Mouse (Mus musculus): ENCODE measurements around the gene Cap2. TPM values are rescaled to one million over a fixed set of nuclear protein-coding genes. Genes with fewer than 3 reads are reported as not detected.

Cap2 gene
- polyA plus RNA-seq, 1 experiment: not detected

- no peak overlapping the region for H3K4me3 ChIP-seq (ENCODE audit: insufficient read depth, low read length)
- TF ChIP-seq CTCF (IDR thresholded peaks at IDR 0.05; ENCODE audit: low read depth, low read length) (no peak), POLR2A (IDR thresholded peaks at IDR 0.05; ENCODE audit: borderline replicate concordance, low read depth, low read length) (no peak)
- H3K4me1 ChIP-seq (ENCODE audit: control insufficient read depth, insufficient read depth, low read length): no peaks in the 10 kb centered on the region
- H3K27ac ChIP-seq (ENCODE audit: insufficient read depth, low read depth, low read length): no peak overlapping the region
Observed at GRCm38 (mm10) chr13:46548600-46549179, 47.0 kb downstream of the Cap2 start.

- Histone ChIP-seq H3K4me3 (ENCODE audit: insufficient read depth, low read length) (no peak overlapping the region), H3K27ac (ENCODE audit: insufficient read depth, low read depth, low read length) (no peak overlapping the region), H3K4me1 (ENCODE audit: control insufficient read depth, insufficient read depth, low read length) (no peaks in the 10 kb centered on the region)
- TF ChIP-seq POLR2A (IDR thresholded peaks at IDR 0.05; ENCODE audit: borderline replicate concordance, low read depth, low read length): no peak
- TF ChIP-seq CTCF (IDR thresholded peaks at IDR 0.05; ENCODE audit: low read depth, low read length): no peak
Observed at GRCm38 (mm10) chr13:46550627-46551026, 49.0 kb downstream of the Cap2 start.

DNA sequence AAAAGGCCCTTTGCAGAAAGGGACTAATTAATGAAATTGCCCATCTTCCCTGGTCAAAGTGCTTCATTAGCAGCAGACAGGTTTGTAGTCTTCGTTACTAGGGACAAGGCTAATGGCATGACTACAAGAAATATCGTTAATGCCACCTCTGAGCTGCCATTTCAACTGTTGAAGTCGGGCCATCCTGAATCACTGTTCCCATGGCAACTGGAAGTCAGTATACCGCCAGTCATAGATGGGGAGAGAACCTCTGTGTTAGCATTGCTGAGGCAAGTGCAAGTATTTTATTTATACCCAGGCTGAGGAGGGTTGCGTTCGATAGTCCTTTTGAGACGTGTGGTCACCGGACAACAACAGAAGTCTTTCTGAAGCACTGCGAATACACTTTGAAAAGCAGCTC lies 53.1 kb downstream of the Cap2 start:
- no peak overlapping the region for H3K27ac ChIP-seq (ENCODE audit: insufficient read depth, low read depth, low read length)
- H3K4me3 ChIP-seq (ENCODE audit: insufficient read depth, low read length): no peak overlapping the region
- TF ChIP-seq CTCF (IDR thresholded peaks at IDR 0.05; ENCODE audit: low read depth, low read length) (no peak), POLR2A (IDR thresholded peaks at IDR 0.05; ENCODE audit: borderline replicate concordance, low read depth, low read length) (no peak)
- no peaks in the 10 kb centered on the region for H3K4me1 ChIP-seq (ENCODE audit: control insufficient read depth, insufficient read depth, low read length)

DNA sequence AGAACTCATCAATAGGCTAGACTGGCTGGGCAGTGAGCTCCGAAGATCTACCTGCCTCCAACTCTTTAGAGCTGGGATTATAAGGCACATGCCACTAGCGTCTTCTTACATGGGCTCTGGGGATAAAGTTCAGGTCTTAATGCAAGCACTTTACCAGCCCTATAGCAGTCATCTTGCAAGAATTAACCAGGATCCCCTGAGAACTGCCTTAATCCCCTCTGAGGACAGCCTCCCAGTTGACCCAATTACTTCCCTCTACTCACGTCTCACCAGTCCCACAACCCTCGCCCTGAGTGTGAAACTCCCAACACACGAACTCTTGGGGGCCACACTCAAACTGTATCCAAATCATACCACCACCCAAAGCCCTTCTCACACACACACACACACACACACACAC lies 64.3 kb downstream of the Cap2 start:
- H3K27ac ChIP-seq (ENCODE audit: insufficient read depth, low read depth, low read length): no peak overlapping the region

GRCm38 (mm10) chr13:46569469-46569868 lies 67.8 kb downstream of the Cap2 start:
- Histone ChIP-seq H3K4me3 (ENCODE audit: insufficient read depth, low read length) (no peak overlapping the region), H3K4me1 (ENCODE audit: control insufficient read depth, insufficient read depth, low read length) (no peaks in the 10 kb centered on the region), H3K27ac (ENCODE audit: insufficient read depth, low read depth, low read length) (no peak overlapping the region)
- TF ChIP-seq CTCF (IDR thresholded peaks at IDR 0.05; ENCODE audit: low read depth, low read length): no peak
- TF ChIP-seq POLR2A (IDR thresholded peaks at IDR 0.05; ENCODE audit: borderline replicate concordance, low read depth, low read length): no peak

More for the DNA sequence above, 64.3 kb downstream of the Cap2 start:
- Histone ChIP-seq H3K4me1 (ENCODE audit: control insufficient read depth, insufficient read depth, low read length) (no peaks in the 10 kb centered on the region), H3K4me3 (ENCODE audit: insufficient read depth, low read length) (no peak overlapping the region)
- no peak for TF ChIP-seq POLR2A (IDR thresholded peaks at IDR 0.05; ENCODE audit: borderline replicate concordance, low read depth, low read length)
- no peak for TF ChIP-seq CTCF (IDR thresholded peaks at IDR 0.05; ENCODE audit: low read depth, low read length)

- Histone ChIP-seq H3K27ac (ENCODE audit: insufficient read depth, low read depth, low read length) (no peak overlapping the region), H3K4me1 (ENCODE audit: control insufficient read depth, insufficient read depth, low read length) (no peaks in the 10 kb centered on the region), H3K4me3 (ENCODE audit: insufficient read depth, low read length) (no peak overlapping the region)
- TF ChIP-seq CTCF (IDR thresholded peaks at IDR 0.05; ENCODE audit: low read depth, low read length): no peak
- TF ChIP-seq POLR2A (IDR thresholded peaks at IDR 0.05; ENCODE audit: borderline replicate concordance, low read depth, low read length): no peak
Observed at GRCm38 (mm10) chr13:46571141-46571592, 69.5 kb downstream of the Cap2 start.

DNA sequence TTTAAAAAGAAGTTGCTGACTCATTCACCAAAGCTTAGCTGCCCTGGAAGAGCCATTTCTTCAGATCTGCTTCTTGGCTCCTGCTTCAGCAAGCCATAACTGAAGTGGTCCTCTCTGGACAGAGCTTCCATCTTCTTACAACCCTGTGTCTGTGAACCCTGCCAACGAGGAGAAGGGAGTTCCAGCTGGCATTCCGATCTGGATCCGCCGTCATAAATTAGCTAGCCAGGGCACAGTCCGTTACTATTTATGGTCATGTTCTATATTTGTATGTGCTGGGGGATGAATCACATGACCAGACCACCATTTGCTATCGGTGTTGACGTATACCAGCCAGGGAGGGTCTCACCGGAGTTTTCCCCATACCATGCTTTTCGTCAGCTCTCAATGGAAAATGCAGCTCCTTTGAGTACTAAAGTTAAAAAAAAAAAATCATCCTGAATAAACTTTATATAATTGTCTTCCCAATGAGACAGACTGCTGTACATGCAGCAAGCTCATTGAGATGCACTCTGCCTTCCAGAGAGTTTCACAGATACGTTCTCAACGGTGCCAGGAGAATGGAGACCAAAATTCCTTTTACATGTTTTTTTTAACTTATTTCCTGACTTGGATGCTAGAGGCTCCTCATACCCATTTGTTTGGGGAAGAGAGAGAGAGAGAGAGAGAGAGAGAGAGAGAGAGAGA lies 70.5 kb downstream of the Cap2 start:
- Histone ChIP-seq H3K27ac (ENCODE audit: insufficient read depth, low read depth, low read length) (no peak overlapping the region), H3K4me3 (ENCODE audit: insufficient read depth, low read length) (no peak overlapping the region), H3K4me1 (ENCODE audit: control insufficient read depth, insufficient read depth, low read length) (no peaks in the 10 kb centered on the region)
- TF ChIP-seq CTCF (IDR thresholded peaks at IDR 0.05; ENCODE audit: low read depth, low read length) (no peak), POLR2A (IDR thresholded peaks at IDR 0.05; ENCODE audit: borderline replicate concordance, low read depth, low read length) (no peak)

GRCm38 (mm10) chr13:46572648-46573163 lies 71.1 kb downstream of the Cap2 start:
- H3K27ac ChIP-seq (ENCODE audit: insufficient read depth, low read depth, low read length): no peak overlapping the region
- TF ChIP-seq CTCF (IDR thresholded peaks at IDR 0.05; ENCODE audit: low read depth, low read length): no peak
- no peak for TF ChIP-seq POLR2A (IDR thresholded peaks at IDR 0.05; ENCODE audit: borderline replicate concordance, low read depth, low read length)
- no peak overlapping the region for H3K4me3 ChIP-seq (ENCODE audit: insufficient read depth, low read length)
- no peaks in the 10 kb centered on the region for H3K4me1 ChIP-seq (ENCODE audit: control insufficient read depth, insufficient read depth, low read length)

DNA sequence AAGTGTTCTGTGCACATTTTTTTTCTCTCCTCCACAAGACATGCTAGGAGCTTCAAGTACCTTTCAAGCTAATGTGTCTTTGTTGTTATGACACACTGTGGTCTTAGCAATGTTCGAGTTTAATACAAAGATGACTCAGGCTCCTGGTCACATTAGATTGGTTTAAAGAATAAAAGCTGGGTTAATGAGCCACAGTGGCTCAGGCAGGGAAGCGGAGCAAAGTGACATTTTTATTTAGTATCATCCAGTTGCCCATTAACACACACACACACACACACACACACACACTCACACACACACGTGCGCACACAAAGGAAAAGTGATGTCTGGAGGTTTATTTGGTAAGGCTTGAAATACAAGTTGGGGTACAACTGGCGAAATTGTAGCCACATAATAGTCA lies 72.6 kb downstream of the Cap2 start:
- H3K4me1 ChIP-seq (ENCODE audit: control insufficient read depth, insufficient read depth, low read length): no peaks in the 10 kb centered on the region
- H3K4me3 ChIP-seq (ENCODE audit: insufficient read depth, low read length): no peak overlapping the region
- H3K27ac ChIP-seq (ENCODE audit: insufficient read depth, low read depth, low read length): no peak overlapping the region
- no peak for TF ChIP-seq CTCF (IDR thresholded peaks at IDR 0.05; ENCODE audit: low read depth, low read length)
- no peak for TF ChIP-seq POLR2A (IDR thresholded peaks at IDR 0.05; ENCODE audit: borderline replicate concordance, low read depth, low read length)

DNA sequence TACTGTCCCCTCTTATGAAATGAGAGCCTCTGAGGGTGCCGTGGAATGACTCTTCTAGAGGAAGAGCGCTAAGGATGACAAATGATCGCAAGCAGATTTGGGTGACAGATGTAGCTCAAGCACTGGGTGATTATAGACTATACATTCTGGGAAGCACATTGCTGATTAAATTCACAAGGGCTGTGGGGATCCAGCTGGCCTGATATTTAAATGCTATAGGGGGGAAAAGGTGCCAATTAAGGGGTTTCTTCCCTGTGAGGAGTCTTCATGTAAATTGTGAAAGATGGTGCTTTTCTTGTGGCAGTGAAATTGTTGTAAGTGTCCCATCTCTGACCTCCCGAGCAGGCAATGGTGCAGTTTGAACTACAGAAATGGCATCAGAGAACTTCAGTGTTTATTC lies 73.1 kb downstream of the Cap2 start:
- H3K27ac ChIP-seq (ENCODE audit: insufficient read depth, low read depth, low read length): no peak overlapping the region
- TF ChIP-seq POLR2A (IDR thresholded peaks at IDR 0.05; ENCODE audit: borderline replicate concordance, low read depth, low read length): no peak
- no peak for TF ChIP-seq CTCF (IDR thresholded peaks at IDR 0.05; ENCODE audit: low read depth, low read length)
- H3K4me3 ChIP-seq (ENCODE audit: insufficient read depth, low read length): no peak overlapping the region
- no peaks in the 10 kb centered on the region for H3K4me1 ChIP-seq (ENCODE audit: control insufficient read depth, insufficient read depth, low read length)

Measured in bone marrow macrophage, adult 2 months (primary cell).